Mouse (Mus musculus): ENCODE data around the gene Alk.

The Alk gene

GRCm38 (mm10) chr17:72604610-72604980, at the start of gene Alk:
TSS of gene Alk (minus strand) at chr17:72604627.
- peak; percentile 70 for DNase-seq (ENCODE audit: low read depth, low spot score)
- no peaks in the 10 kb centered on the region for H3K36me3 ChIP-seq (ENCODE audit: control insufficient read depth, insufficient read depth, low read length, poor library complexity, severe bottlenecking)
- H3K27me3 ChIP-seq (ENCODE audit: control insufficient read depth, insufficient read depth, low read length, poor library complexity, severe bottlenecking) = no peaks in the 10 kb centered on the region

DNA sequence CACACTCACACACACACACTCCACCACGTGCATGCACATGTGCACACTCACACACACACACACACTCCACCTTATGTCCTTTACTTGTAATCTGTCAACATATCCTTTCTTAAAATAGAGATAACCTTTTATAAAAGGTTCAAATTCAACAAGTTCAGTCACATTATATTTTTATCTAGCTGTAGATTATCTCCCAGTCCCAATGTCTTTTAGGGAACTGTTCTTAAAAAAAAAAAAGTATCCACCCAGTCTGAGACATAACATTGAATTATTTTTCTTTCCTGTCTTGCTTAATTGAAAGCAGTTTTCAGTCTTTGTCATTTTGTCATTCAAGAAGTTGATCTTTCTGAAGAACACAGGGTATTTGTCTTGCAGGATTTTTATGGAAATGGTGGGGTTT, 48.4 kb upstream of the Alk start:
- H3K27me3 ChIP-seq (ENCODE audit: control insufficient read depth, insufficient read depth, low read length, poor library complexity, severe bottlenecking) = no peaks in the 10 kb centered on the region
- DNase-seq (ENCODE audit: low read depth, low spot score) = no peak
- H3K36me3 ChIP-seq (ENCODE audit: control insufficient read depth, insufficient read depth, low read length, poor library complexity, severe bottlenecking) = no peaks in the 10 kb centered on the region

DNA sequence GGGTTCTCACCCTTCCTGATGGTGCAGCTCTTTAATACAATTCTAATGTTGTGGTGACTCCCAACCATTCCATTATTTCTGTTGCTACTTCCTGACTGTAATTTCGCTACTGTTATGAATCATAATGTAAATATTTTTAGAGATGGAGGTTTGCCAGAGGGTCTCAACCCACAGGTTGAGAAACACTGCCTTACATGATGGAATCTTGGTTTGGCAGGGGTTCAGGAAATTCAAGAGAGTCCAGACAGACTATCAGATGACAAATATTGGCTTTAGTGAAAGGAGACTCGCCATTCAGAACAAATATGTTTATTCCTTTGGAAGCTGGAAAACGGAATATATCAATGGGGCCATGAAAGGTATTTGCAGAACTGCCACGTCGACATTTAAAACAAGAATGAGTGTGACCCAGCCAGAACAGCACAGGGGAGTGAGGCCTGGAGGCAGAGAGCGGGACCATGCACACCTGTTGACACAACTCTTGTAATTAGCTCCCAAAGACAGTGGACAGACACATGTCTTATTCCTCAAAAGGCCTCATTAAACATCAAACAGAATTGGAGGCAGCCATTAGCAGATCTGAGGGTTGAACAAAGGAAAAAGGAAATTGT, 44.3 kb upstream of the Alk start:
- Histone ChIP-seq H3K27me3 (ENCODE audit: control insufficient read depth, insufficient read depth, low read length, poor library complexity, severe bottlenecking) (no peaks in the 10 kb centered on the region), H3K36me3 (ENCODE audit: control insufficient read depth, insufficient read depth, low read length, poor library complexity, severe bottlenecking) (no peaks in the 10 kb centered on the region)
- DNase-seq (ENCODE audit: low read depth, low spot score) = no peak

DNA sequence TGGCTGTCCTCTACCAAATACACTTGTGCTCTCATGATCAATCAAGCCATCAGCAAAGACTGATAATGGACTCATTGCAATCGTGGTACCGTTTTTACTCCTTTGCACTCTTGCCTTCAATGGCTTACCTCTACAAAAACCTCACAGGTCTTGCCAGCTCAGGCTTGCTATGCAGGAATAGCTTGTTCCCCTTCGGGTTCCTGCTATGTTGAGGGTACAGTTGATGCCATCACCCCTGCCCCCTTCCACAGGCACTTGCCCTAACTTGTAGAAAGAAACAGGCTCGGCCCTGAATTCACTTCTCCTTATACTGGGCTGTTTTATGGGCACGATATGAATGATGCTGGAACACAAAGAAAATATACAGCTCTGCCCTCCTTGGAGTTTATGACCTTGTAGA, 41.7 kb upstream of the Alk start:
- H3K27me3 ChIP-seq (ENCODE audit: control insufficient read depth, insufficient read depth, low read length, poor library complexity, severe bottlenecking) = no peaks in the 10 kb centered on the region
- H3K36me3 ChIP-seq (ENCODE audit: control insufficient read depth, insufficient read depth, low read length, poor library complexity, severe bottlenecking) = no peaks in the 10 kb centered on the region
- no peak for DNase-seq (ENCODE audit: low read depth, low spot score)

GRCm38 (mm10) chr17:72640095-72640494, 35.7 kb upstream of the Alk start:
- DNase-seq (ENCODE audit: low read depth, low spot score) = no peak
- Histone ChIP-seq H3K36me3 (ENCODE audit: control insufficient read depth, insufficient read depth, low read length, poor library complexity, severe bottlenecking) (no peaks in the 10 kb centered on the region), H3K27me3 (ENCODE audit: control insufficient read depth, insufficient read depth, low read length, poor library complexity, severe bottlenecking) (no peaks in the 10 kb centered on the region)

DNA sequence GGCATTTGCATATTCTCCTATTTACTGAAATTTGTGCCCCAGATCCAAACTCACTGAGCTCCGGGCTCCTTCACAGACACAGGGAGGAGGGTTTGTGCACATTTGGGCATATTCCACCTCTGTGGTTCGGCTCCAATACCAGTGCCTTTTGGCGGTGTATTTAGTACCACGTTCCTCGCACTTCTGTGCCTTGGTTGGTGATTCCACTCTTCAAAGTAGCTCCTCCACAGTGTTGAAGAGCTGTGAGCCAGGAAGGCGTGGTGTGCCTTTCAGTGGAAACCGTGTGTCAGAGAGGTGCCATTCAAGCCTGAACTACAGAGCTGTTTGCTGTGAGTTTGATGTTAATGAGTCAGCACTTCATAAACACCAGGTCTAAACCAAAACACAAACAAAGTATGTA, 35.0 kb upstream of the Alk start:
- Histone ChIP-seq H3K36me3 (ENCODE audit: control insufficient read depth, insufficient read depth, low read length, poor library complexity, severe bottlenecking) (no peaks in the 10 kb centered on the region), H3K27me3 (ENCODE audit: control insufficient read depth, insufficient read depth, low read length, poor library complexity, severe bottlenecking) (no peaks in the 10 kb centered on the region)
- DNase-seq (ENCODE audit: low read depth, low spot score) = no peak

DNA sequence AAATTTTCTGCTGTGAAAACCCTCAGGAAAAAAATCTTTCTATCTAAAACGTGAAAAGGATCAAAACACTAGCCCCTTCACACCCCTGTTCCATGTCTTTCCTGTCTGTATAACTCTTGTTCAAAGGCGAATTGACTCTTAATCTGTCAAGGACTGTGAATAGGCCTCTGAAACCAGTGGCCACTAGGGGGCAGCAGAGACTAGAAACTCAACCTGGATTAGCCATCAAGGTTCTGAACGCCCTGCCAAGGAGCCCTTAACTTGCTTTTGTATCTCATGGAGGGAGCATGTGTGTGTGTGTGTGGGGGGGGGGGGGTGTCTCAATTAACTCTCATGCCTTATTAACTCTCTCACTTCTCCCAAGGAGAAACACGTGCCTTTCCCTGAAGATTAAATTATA, 1.8 kb upstream of the Alk start:
- no peaks in the 10 kb centered on the region for H3K36me3 ChIP-seq (ENCODE audit: control insufficient read depth, insufficient read depth, low read length, poor library complexity, severe bottlenecking)
- H3K27me3 ChIP-seq (ENCODE audit: control insufficient read depth, insufficient read depth, low read length, poor library complexity, severe bottlenecking) = no peaks in the 10 kb centered on the region
- DNase-seq (ENCODE audit: low read depth, low spot score) = peak; percentile 76

- no peaks in the 10 kb centered on the region for H3K36me3 ChIP-seq (ENCODE audit: control insufficient read depth, insufficient read depth, low read length, poor library complexity, severe bottlenecking)
These were observed 379 bp downstream of the Alk start for GRCm38 (mm10) chr17:72603886-72604609.

GRCm38 (mm10) chr17:72603118-72603885, 1.1 kb downstream of the Alk start:
- no peaks in the 10 kb centered on the region for H3K27me3 ChIP-seq (ENCODE audit: control insufficient read depth, insufficient read depth, low read length, poor library complexity, severe bottlenecking)
- no peaks in the 10 kb centered on the region for H3K36me3 ChIP-seq (ENCODE audit: control insufficient read depth, insufficient read depth, low read length, poor library complexity, severe bottlenecking)
- peak; percentile 55 for DNase-seq (ENCODE audit: low read depth, low spot score)

More at GRCm38 (mm10) chr17:72603886-72604609, 379 bp downstream of the Alk start:
- DNase-seq (ENCODE audit: low read depth, low spot score) = no peak
- H3K27me3 ChIP-seq (ENCODE audit: control insufficient read depth, insufficient read depth, low read length, poor library complexity, severe bottlenecking) = no peaks in the 10 kb centered on the region

GRCm38 (mm10) chr17:72600806-72601205, 3.6 kb downstream of the Alk start:
- Histone ChIP-seq H3K27me3 (ENCODE audit: control insufficient read depth, insufficient read depth, low read length, poor library complexity, severe bottlenecking) (no peaks in the 10 kb centered on the region), H3K36me3 (ENCODE audit: control insufficient read depth, insufficient read depth, low read length, poor library complexity, severe bottlenecking) (no peaks in the 10 kb centered on the region)
- DNase-seq (ENCODE audit: low read depth, low spot score) = no peak

- Histone ChIP-seq H3K36me3 (ENCODE audit: control insufficient read depth, insufficient read depth, low read length, poor library complexity, severe bottlenecking) (no peaks in the 10 kb centered on the region), H3K27me3 (ENCODE audit: control insufficient read depth, insufficient read depth, low read length, poor library complexity, severe bottlenecking) (no peaks in the 10 kb centered on the region)
- DNase-seq (ENCODE audit: low read depth, low spot score) = peak; percentile 34
These were observed 16.8 kb downstream of the Alk start for GRCm38 (mm10) chr17:72587671-72588070.

DNA sequence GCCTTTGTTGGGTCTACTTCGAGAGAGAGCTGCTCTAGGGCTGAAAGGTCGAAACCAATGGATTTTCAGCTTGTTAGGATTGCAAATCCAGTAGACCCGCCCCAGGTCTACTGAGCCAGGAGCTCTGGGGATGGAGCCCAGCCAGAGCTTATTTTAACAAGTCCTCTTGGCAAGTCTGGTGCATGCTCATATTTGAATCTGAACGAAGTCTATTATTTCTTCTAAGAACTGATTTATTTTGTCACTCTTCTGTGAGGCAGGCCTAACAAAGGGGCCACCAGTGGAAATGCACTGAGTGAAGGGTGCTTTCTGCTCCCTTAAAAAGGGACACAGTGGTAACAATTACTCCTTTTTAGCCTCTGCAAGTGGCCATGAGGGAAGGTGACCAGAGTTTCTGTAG, 24.3 kb downstream of the Alk start:
- no peak for DNase-seq (ENCODE audit: low read depth, low spot score)
- H3K27me3 ChIP-seq (ENCODE audit: control insufficient read depth, insufficient read depth, low read length, poor library complexity, severe bottlenecking) = no peaks in the 10 kb centered on the region
- H3K36me3 ChIP-seq (ENCODE audit: control insufficient read depth, insufficient read depth, low read length, poor library complexity, severe bottlenecking) = no peaks in the 10 kb centered on the region

GRCm38 (mm10) chr17:72579321-72579720, 25.1 kb downstream of the Alk start:
- Histone ChIP-seq H3K27me3 (ENCODE audit: control insufficient read depth, insufficient read depth, low read length, poor library complexity, severe bottlenecking) (no peaks in the 10 kb centered on the region), H3K36me3 (ENCODE audit: control insufficient read depth, insufficient read depth, low read length, poor library complexity, severe bottlenecking) (no peaks in the 10 kb centered on the region)
- no peak for DNase-seq (ENCODE audit: low read depth, low spot score)

- Histone ChIP-seq H3K27me3 (ENCODE audit: control insufficient read depth, insufficient read depth, low read length, poor library complexity, severe bottlenecking) (no peaks in the 10 kb centered on the region), H3K36me3 (ENCODE audit: control insufficient read depth, insufficient read depth, low read length, poor library complexity, severe bottlenecking) (no peaks in the 10 kb centered on the region)
- no peak for DNase-seq (ENCODE audit: low read depth, low spot score)
These were observed 33.0 kb downstream of the Alk start for GRCm38 (mm10) chr17:72571379-72571778.

GRCm38 (mm10) chr17:72569491-72569890, 34.9 kb downstream of the Alk start:
- Histone ChIP-seq H3K36me3 (ENCODE audit: control insufficient read depth, insufficient read depth, low read length, poor library complexity, severe bottlenecking) (no peaks in the 10 kb centered on the region), H3K27me3 (ENCODE audit: control insufficient read depth, insufficient read depth, low read length, poor library complexity, severe bottlenecking) (no peaks in the 10 kb centered on the region)
- no peak for DNase-seq (ENCODE audit: low read depth, low spot score)

Measured in splenic B cell, adult 2 months (primary cell).